Mouse (Mus musculus) heart, embryonic 13.5 days (tissue): ENCODE data around the gene Rilp. TPM values are rescaled to one million over a fixed set of nuclear protein-coding genes. Genes with fewer than 3 reads are reported as not detected.

Source experiments
- ATAC-seq: fragments of 200-750 bp; cut with Nextera tagmentation; 2 replicates; pipeline ENCODE4 v1.8.0; 2017; ENCODE audit warnings: moderate TSS enrichment; ENCODE audit not compliant: insufficient number of reproducible peaks, low FRiP score, low TSS enrichment; ENCODE audit errors: extremely low read depth
- H3K27ac ChIP-seq: fragments of 300-500 bp; sonication (generic); replicated peaks from 2 replicates; pipeline ENCODE4 v1.5.1; 2015; ENCODE audit warnings: moderate library complexity, mild to moderate bottlenecking, inconsistent platforms
- H3K27me3 ChIP-seq: fragments of 300-500 bp; sonication (generic); replicated peaks from 2 replicates; pipeline ENCODE4 v1.6.1; 2015; ENCODE audit warnings: mild to moderate bottlenecking, inconsistent platforms
- H3K36me3 ChIP-seq: fragments of 300-500 bp; sonication (generic); 2 replicates; pipeline ENCODE4 v1.6.1; 2015; ENCODE audit warnings: mild to moderate bottlenecking, inconsistent platforms
- H3K4me1 ChIP-seq: fragments of 300-500 bp; sonication (generic); 2 replicates; pipeline ENCODE4 v1.6.1; 2015; ENCODE audit warnings: inconsistent platforms
- H3K4me2 ChIP-seq: fragments of 300-500 bp; sonication (generic); 2 replicates; pipeline ENCODE4 v1.6.1; 2015; ENCODE audit warnings: inconsistent platforms, mild to moderate bottlenecking, moderate library complexity
- H3K4me3 ChIP-seq: fragments of 300-500 bp; sonication (generic); 2 replicates; pipeline ENCODE4 v1.5.1; 2015; ENCODE audit warnings: moderate library complexity, mild to moderate bottlenecking, inconsistent platforms
- H3K9ac ChIP-seq: fragments of 300-500 bp; sonication (generic); 2 replicates; pipeline ENCODE4 v1.6.1; 2015; ENCODE audit warnings: inconsistent platforms, mild to moderate bottlenecking, moderate library complexity
- H3K9me3 ChIP-seq: fragments of 300-500 bp; sonication (generic); 2 replicates; pipeline ENCODE4 v1.6.1; 2016; ENCODE audit warnings: inconsistent platforms
- WGBS: fragments of 180-500 bp; shearing (Covaris S2); methylation state at CpG from one replicate; pipeline ENCODE4 v1.1.7; 2015; ENCODE audit warnings: mixed read lengths; 5-methylcytosine and 5-hydroxymethylcytosine counted together
- polyA plus RNA-seq: library from polyadenylated mRNA; unstranded; fragments of >200 nt; fragmentation: Nextera tagmentation; extraction: Ambion mirVana; gene quantifications from 2 replicates; pipeline ENCODE4 v1.2.1, GENCODE M21; 2015

Gene Rilp
- polyA plus RNA-seq, 1 experiment from 2014 or later = 3.4 TPM

GRCm38 (mm10) chr11:75534286-75535033, 24.6 kb downstream of the Rilp start:
- H3K4me2 ChIP-seq = peak overlapping the region; percentile 43
- H3K4me1 ChIP-seq = peaks cover 46% of the 10 kb centered on the region
- peak overlapping the region; percentile 40; the same call in 1 of the 2 replicates for H3K27ac ChIP-seq
- H3K4me3 ChIP-seq = no peak overlapping the region
- no peaks in the 10 kb centered on the region for H3K9me3 ChIP-seq
- no peaks in the 10 kb centered on the region for H3K36me3 ChIP-seq
- H3K9ac ChIP-seq = peak overlapping the region; percentile 61
- ATAC-seq = no peak
- 48% methylated on average over 4 of the region's 4 CpGs for WGBS
- 0 out of 2 replicates have a peak, but pooled peaks cover 12% of the 10 kb centered on the region for H3K27me3 ChIP-seq

- Histone ChIP-seq H3K4me3 (0 out of 2 replicates have a peak overlapping the region, but pooled peaks have one; percentile 2), H3K9ac (peak overlapping the region; percentile 61), H3K36me3 (no peaks in the 10 kb centered on the region), H3K27me3 (0 out of 2 replicates have a peak, but pooled peaks cover 10% of the 10 kb centered on the region), H3K4me1 (peaks cover 46% of the 10 kb centered on the region), H3K9me3 (no peaks in the 10 kb centered on the region), H3K27ac (peak overlapping the region; percentile 40; the same call in 1 of the 2 replicates), H3K4me2 (peak overlapping the region; percentile 43)
- WGBS = 30% methylated on average over 13 of the region's 13 CpGs
- no peak for ATAC-seq
Observed at GRCm38 (mm10) chr11:75535106-75535795, 25.4 kb downstream of the Rilp start.

- Histone ChIP-seq H3K27ac (no peak overlapping the region), H3K27me3 (0 out of 2 replicates have a peak, but pooled peaks cover 10% of the 10 kb centered on the region), H3K4me2 (no peak overlapping the region), H3K36me3 (no peaks in the 10 kb centered on the region), H3K9me3 (no peaks in the 10 kb centered on the region), H3K4me1 (peaks cover 53% of the 10 kb centered on the region), H3K9ac (no peak overlapping the region), H3K4me3 (no peak overlapping the region)
- no peak for ATAC-seq
- 81% methylated on average over 12 of the region's 12 CpGs for WGBS
Observed at GRCm38 (mm10) chr11:75536255-75537024, 26.5 kb downstream of the Rilp start.

DNA sequence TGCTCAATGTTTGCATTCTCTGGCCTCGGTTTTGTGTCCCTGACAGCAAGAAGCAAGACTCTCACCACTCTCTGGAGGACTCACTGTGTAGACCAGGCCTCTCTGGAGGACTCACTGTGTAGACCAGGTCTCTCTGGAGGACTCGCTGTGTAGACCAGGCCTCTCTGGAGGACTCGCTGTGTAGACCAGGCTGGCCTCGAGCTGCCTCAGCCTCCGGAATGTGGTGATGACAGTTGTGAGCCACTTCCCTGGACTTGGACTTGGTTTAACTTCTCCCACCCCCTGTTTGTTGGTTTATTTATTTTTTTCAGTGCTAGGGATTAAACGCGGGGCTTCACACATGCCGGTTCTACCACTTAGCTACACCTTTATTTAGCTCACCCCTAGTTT, 27.1 kb downstream of the Rilp start:
- H3K27me3 ChIP-seq = 0 out of 2 replicates have a peak, but pooled peaks cover 10% of the 10 kb centered on the region

GRCm38 (mm10) chr11:75537491-75538183, 27.7 kb downstream of the Rilp start:
- Histone ChIP-seq H3K4me2 (no peak overlapping the region), H3K9me3 (no peaks in the 10 kb centered on the region), H3K4me1 (peaks cover 48% of the 10 kb centered on the region), H3K36me3 (no peaks in the 10 kb centered on the region), H3K4me3 (no peak overlapping the region), H3K27ac (0 out of 2 replicates have a peak overlapping the region, but pooled peaks have one; percentile 26), H3K9ac (no peak overlapping the region), H3K27me3 (0 out of 2 replicates have a peak, but pooled peaks cover 6% of the 10 kb centered on the region)
- ATAC-seq = no peak
- WGBS = 51% methylated on average over 11 of the region's 11 CpGs

More for the DNA sequence above, 27.1 kb downstream of the Rilp start:
- Histone ChIP-seq H3K4me2 (no peak overlapping the region), H3K9me3 (no peaks in the 10 kb centered on the region), H3K27ac (no peak overlapping the region), H3K9ac (no peak overlapping the region), H3K4me1 (peaks cover 54% of the 10 kb centered on the region), H3K4me3 (no peak overlapping the region), H3K36me3 (no peaks in the 10 kb centered on the region)
- no peak for ATAC-seq
- WGBS = 76% methylated on average over 8 of the region's 8 CpGs

DNA sequence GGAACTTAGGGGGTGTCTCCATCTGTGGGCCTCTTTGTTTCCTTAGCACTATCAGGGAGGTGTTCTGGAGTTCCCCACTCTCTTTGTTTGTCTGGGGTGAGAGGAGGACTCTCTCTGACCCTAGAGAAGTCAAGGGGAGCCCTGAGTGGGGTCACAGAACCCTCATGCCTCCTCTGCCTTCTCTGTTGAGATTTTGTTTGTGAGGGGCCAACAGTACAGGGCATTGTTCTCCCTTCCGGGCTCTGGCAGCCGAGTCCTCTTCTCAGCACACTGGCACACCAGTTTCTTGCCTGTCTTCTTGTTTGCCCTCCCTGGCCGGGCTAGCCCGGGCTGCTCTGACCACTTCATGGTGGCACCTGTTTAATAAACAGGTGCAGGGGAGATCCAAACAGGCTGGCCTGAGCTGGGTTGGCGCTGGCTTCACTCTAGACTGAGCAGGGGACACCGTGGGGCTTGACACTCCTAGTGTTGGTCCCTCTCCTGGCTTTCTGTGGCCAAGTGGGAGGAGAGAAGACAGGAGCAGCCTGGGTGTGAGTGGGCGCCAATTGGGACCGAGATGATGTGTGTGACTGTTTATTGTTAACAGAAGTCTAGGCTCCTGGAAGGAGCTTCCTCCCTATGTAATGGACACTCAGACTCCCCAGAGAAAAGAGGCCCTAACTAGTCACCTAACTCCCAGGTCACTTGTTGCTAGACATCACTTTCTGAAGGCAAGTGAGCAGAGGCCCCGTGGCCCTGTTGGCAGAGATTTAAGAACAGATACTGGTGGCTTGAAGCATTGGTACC, 28.5 kb downstream of the Rilp start:
- no peak overlapping the region for H3K4me3 ChIP-seq
- 0 out of 2 replicates have a peak, but pooled peaks cover under 1% of the 10 kb centered on the region for H3K27me3 ChIP-seq
- H3K9ac ChIP-seq = peak overlapping the region; percentile 2; the same call in 1 of the 2 replicates
- H3K36me3 ChIP-seq = no peaks in the 10 kb centered on the region
- no peaks in the 10 kb centered on the region for H3K9me3 ChIP-seq
- ATAC-seq = no peak
- peak overlapping the region; percentile 26; the same call in 1 of the 2 replicates for H3K27ac ChIP-seq
- H3K4me2 ChIP-seq = no peak overlapping the region
- H3K4me1 ChIP-seq = peaks cover 45% of the 10 kb centered on the region
- WGBS = 68% methylated on average over 9 of the region's 9 CpGs

DNA sequence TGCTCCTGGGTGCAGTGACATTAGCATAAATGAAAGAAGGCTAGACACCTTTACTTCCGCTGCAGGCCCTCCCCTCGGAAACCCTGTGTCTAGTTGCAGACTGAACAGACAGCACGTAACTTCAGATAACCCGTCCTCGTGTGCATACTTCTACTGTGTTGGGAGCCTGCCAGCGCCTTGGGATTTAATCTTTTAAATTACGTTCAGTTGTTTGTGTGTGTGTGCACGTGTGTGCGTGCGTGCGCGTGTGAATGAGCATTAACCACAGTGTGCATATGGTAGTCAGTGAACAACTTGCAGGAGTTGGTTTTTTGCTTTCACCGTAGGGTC, 29.0 kb downstream of the Rilp start:
- H3K9ac ChIP-seq = no peak overlapping the region
- H3K27ac ChIP-seq = no peak overlapping the region
- H3K4me2 ChIP-seq = no peak overlapping the region
- 76% methylated on average over 13 of the region's 13 CpGs for WGBS
- no peaks in the 10 kb centered on the region for H3K36me3 ChIP-seq
- no peak overlapping the region for H3K4me3 ChIP-seq
- no peaks in the 10 kb centered on the region for H3K27me3 ChIP-seq
- H3K9me3 ChIP-seq = no peaks in the 10 kb centered on the region
- H3K4me1 ChIP-seq = peaks cover 45% of the 10 kb centered on the region
- ATAC-seq = no peak

- no peak for ATAC-seq
Observed at GRCm38 (mm10) chr11:75540209-75540608, 30.3 kb downstream of the Rilp start.

DNA sequence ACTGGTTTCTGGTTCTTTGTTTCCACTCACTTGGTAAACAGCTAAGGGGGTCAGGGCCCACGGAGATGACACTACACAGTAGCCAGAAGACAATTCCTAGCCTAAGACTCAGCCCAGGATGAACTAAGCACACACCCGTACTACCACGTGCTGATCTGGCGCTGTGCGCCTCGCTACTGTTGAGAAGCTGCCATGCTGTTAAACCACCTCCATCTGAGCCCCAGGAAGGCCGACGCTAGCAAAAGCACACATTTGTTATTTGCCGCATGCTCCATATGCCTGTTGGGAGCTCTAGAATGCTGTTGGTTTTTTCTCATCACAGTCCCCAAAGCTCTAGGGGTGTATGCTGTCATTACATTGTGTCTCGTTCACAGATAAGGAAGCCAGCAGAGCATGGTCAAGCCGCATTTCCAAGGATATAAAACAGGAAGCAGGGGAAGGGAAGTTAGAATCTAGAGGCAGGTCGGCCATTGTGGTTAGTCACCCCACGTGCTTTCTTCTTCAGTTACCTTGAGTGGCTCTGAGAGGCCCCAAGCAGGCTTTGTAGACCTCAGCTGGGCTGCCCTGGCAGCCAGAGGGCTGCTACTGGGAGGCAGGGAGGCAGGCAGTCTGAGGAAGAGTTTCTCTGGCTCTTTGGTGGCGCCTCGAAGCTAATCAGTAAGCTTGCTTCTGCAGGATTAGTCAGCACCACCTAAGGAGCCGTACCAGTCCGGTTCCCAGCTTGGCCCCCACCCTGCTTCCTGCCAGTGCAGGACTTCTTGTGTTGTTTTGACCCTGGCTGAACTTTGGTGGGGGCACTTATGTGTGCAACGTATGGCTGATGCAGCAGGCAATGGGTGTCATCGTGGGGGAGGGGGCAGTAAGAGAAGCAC, 31.1 kb downstream of the Rilp start:
- WGBS = 61% methylated on average over 19 of the region's 19 CpGs
- Histone ChIP-seq H3K9me3 (no peaks in the 10 kb centered on the region), H3K27ac (peak overlapping the region; percentile 48; the same call in 1 of the 2 replicates), H3K36me3 (no peaks in the 10 kb centered on the region), H3K9ac (no peak overlapping the region), H3K4me2 (no peak overlapping the region), H3K27me3 (no peaks in the 10 kb centered on the region), H3K4me3 (no peak overlapping the region), H3K4me1 (peaks cover 38% of the 10 kb centered on the region)
- no peak for ATAC-seq

More at GRCm38 (mm10) chr11:75540209-75540608, 30.3 kb downstream of the Rilp start:
- Histone ChIP-seq H3K4me1 (peaks cover 36% of the 10 kb centered on the region), H3K9me3 (no peaks in the 10 kb centered on the region), H3K4me3 (no peak overlapping the region), H3K36me3 (no peaks in the 10 kb centered on the region), H3K27ac (no peak overlapping the region), H3K9ac (no peak overlapping the region), H3K4me2 (no peak overlapping the region), H3K27me3 (no peaks in the 10 kb centered on the region)
- 82% methylated on average over 8 of the region's 8 CpGs for WGBS
